Mouse (Mus musculus): Measurements from ENCODE around the gene Spic. TPM values are rescaled to one million over a fixed set of nuclear protein-coding genes. Genes with fewer than 3 reads are reported as not detected.

Gene Spic
- polyA plus RNA-seq (2015; fragmentation: Nextera tagmentation; extraction: Ambion mirVana): 0.33 and 0.44 TPM in 2 replicates

GRCm38 (mm10) chr10:88684925-88685324 is at the start of gene Spic:
Gene Spic (minus strand): TSS chr10:88685015.
- 61% methylated on average over 5 of the region's 5 CpGs for WGBS
- H3K9ac ChIP-seq (replicated peaks; ENCODE audit: low read depth): no peak within 1 kb of the TSS
- no peak for ATAC-seq

DNA sequence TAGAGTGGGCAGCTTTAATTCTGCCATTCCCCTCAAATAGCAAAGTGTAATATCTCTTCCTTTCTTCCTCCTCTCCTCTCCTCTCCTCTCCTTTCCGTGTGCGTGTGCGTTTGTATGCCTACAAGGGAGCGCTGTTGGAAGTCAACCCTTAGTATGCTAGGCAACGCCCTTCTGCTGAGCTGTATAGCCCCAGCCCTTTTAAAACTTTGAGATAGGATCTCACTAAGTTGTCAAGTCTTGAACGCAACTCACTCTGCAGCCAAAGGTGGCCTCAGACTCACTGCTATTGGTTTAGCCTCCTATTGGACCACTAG is 47.5 kb upstream of the Spic start:
- H3K36me3 ChIP-seq (ENCODE audit: insufficient read depth, low read length): no peaks in the 10 kb centered on the region
- WGBS: 4% methylated on average over 6 of the region's 6 CpGs
- H3K4me2 ChIP-seq (replicated peaks; ENCODE audit: low read depth, low read length): peak overlapping the region; percentile 69
- TF ChIP-seq CTCF (IDR thresholded peaks at IDR 0.05) (no peak), EP300 (IDR thresholded peaks at IDR 0.05) (no peak)
- DNase-seq (ENCODE audit: low spot score): peak; percentile 17
- H3K9ac ChIP-seq (replicated peaks; ENCODE audit: low read depth): peak overlapping the region; percentile 93
- ATAC-seq: no peak
- no peaks in the 10 kb centered on the region for H3K9me3 ChIP-seq (ENCODE audit: low read length)
- peaks cover 3% of the 10 kb centered on the region; the same call in 1 of the 2 replicates for H3K4me1 ChIP-seq (ENCODE audit: insufficient read depth, low read depth, low read length)
- H3K27ac ChIP-seq (ENCODE audit: low read length): no peak overlapping the region; the same call in 1 of the 2 replicates
- peak overlapping the region; percentile 93 for H3K4me3 ChIP-seq (ENCODE audit: low read depth, low read length)
- H3K27me3 ChIP-seq (replicated peaks; ENCODE audit: insufficient read depth, low read length): no peaks in the 10 kb centered on the region

More at GRCm38 (mm10) chr10:88684925-88685324, at the start of gene Spic:
- Histone ChIP-seq H3K4me2 (replicated peaks; ENCODE audit: low read depth, low read length) (no peak within 1 kb of the TSS), H3K9me3 (ENCODE audit: low read length) (no peaks in the 10 kb centered on the region), H3K4me1 (ENCODE audit: insufficient read depth, low read depth, low read length) (no peaks in the 10 kb centered on the region), H3K36me3 (ENCODE audit: insufficient read depth, low read length) (no peaks in the 10 kb centered on the region), H3K4me3 (ENCODE audit: low read depth, low read length) (no peak within 1 kb of the TSS), H3K27me3 (replicated peaks; ENCODE audit: insufficient read depth, low read length) (no peaks in the 10 kb centered on the region), H3K27ac (ENCODE audit: low read length) (no peak within 1 kb of the TSS)
- TF ChIP-seq EP300 (IDR thresholded peaks at IDR 0.05) (no peak), CTCF (IDR thresholded peaks at IDR 0.05) (no peak)
- no peak for DNase-seq (ENCODE audit: low spot score)

GRCm38 (mm10) chr10:88731496-88732308 is 46.9 kb upstream of the Spic start:
- 1% methylated on average over 59 of the region's 61 CpGs for WGBS
- peak; percentile 35 for DNase-seq (ENCODE audit: low spot score)
- TF ChIP-seq EP300 (IDR thresholded peaks at IDR 0.05): no peak
- TF ChIP-seq CTCF (IDR thresholded peaks at IDR 0.05): no peak; the same call in 1 of the 2 replicates

GRCm38 (mm10) chr10:88730571-88731495 is 46.0 kb upstream of the Spic start, which contains the start of gene Arl1:
Gene Arl1 (plus strand): TSS chr10:88730858.
- TF ChIP-seq EP300 (IDR thresholded peaks at IDR 0.05) (peak; percentile 74), CTCF (IDR thresholded peaks at IDR 0.05) (peak; percentile 34)
- H3K27me3 ChIP-seq (replicated peaks; ENCODE audit: insufficient read depth, low read length): no peaks in the 10 kb centered on the region
- peak within 1 kb of the TSS; percentile 89 for H3K27ac ChIP-seq (ENCODE audit: low read length)
- H3K4me1 ChIP-seq (ENCODE audit: insufficient read depth, low read depth, low read length): peaks cover 3% of the 10 kb centered on the region; the same call in 1 of the 2 replicates
- no peaks in the 10 kb centered on the region for H3K36me3 ChIP-seq (ENCODE audit: insufficient read depth, low read length)
- H3K9ac ChIP-seq (replicated peaks; ENCODE audit: low read depth): peak within 1 kb of the TSS; percentile 93
- WGBS: under 1% methylated on average over 63 of the region's 65 CpGs
- H3K4me3 ChIP-seq (ENCODE audit: low read depth, low read length): peak within 1 kb of the TSS; percentile 93
- ATAC-seq: peak; percentile 97
- DNase-seq (ENCODE audit: low spot score): peak; percentile 96
- H3K9me3 ChIP-seq (ENCODE audit: low read length): no peaks in the 10 kb centered on the region
- H3K4me2 ChIP-seq (replicated peaks; ENCODE audit: low read depth, low read length): peak within 1 kb of the TSS; percentile 69

More at GRCm38 (mm10) chr10:88731496-88732308, 46.9 kb upstream of the Spic start:
- peak overlapping the region; percentile 69 for H3K4me2 ChIP-seq (replicated peaks; ENCODE audit: low read depth, low read length)
- H3K9ac ChIP-seq (replicated peaks; ENCODE audit: low read depth): peak overlapping the region; percentile 93
- peak; percentile 34 for ATAC-seq
- no peaks in the 10 kb centered on the region for H3K9me3 ChIP-seq (ENCODE audit: low read length)
- H3K27me3 ChIP-seq (replicated peaks; ENCODE audit: insufficient read depth, low read length): no peaks in the 10 kb centered on the region
- H3K36me3 ChIP-seq (ENCODE audit: insufficient read depth, low read length): no peaks in the 10 kb centered on the region
- peaks cover 3% of the 10 kb centered on the region; the same call in 1 of the 2 replicates for H3K4me1 ChIP-seq (ENCODE audit: insufficient read depth, low read depth, low read length)
- H3K27ac ChIP-seq (ENCODE audit: low read length): peak overlapping the region; percentile 89
- peak overlapping the region; percentile 93 for H3K4me3 ChIP-seq (ENCODE audit: low read depth, low read length)

GRCm38 (mm10) chr10:88728166-88728565 is 43.4 kb upstream of the Spic start:
- Histone ChIP-seq H3K4me1 (ENCODE audit: insufficient read depth, low read depth, low read length) (peaks cover 3% of the 10 kb centered on the region; the same call in 1 of the 2 replicates), H3K9me3 (ENCODE audit: low read length) (no peaks in the 10 kb centered on the region), H3K36me3 (ENCODE audit: insufficient read depth, low read length) (no peaks in the 10 kb centered on the region), H3K9ac (replicated peaks; ENCODE audit: low read depth) (no peak overlapping the region), H3K4me2 (replicated peaks; ENCODE audit: low read depth, low read length) (no peak overlapping the region), H3K4me3 (ENCODE audit: low read depth, low read length) (no peak overlapping the region), H3K27me3 (replicated peaks; ENCODE audit: insufficient read depth, low read length) (no peaks in the 10 kb centered on the region), H3K27ac (ENCODE audit: low read length) (no peak overlapping the region)
- DNase-seq (ENCODE audit: low spot score) (no peak), ATAC-seq (no peak)
- 69% methylated on average over 8 of the region's 8 CpGs for WGBS
- TF ChIP-seq EP300 (IDR thresholded peaks at IDR 0.05) (no peak), CTCF (IDR thresholded peaks at IDR 0.05) (no peak)

GRCm38 (mm10) chr10:88727128-88727527 is 42.3 kb upstream of the Spic start:
- WGBS: 38% methylated on average over 1 of the region's 1 CpGs
- Histone ChIP-seq H3K27ac (ENCODE audit: low read length) (no peak overlapping the region), H3K27me3 (replicated peaks; ENCODE audit: insufficient read depth, low read length) (no peaks in the 10 kb centered on the region), H3K4me2 (replicated peaks; ENCODE audit: low read depth, low read length) (no peak overlapping the region), H3K9me3 (ENCODE audit: low read length) (no peaks in the 10 kb centered on the region), H3K4me3 (ENCODE audit: low read depth, low read length) (no peak overlapping the region), H3K36me3 (ENCODE audit: insufficient read depth, low read length) (no peaks in the 10 kb centered on the region), H3K4me1 (ENCODE audit: insufficient read depth, low read depth, low read length) (peaks cover 3% of the 10 kb centered on the region; the same call in 1 of the 2 replicates), H3K9ac (replicated peaks; ENCODE audit: low read depth) (no peak overlapping the region)
- TF ChIP-seq EP300 (IDR thresholded peaks at IDR 0.05) (no peak), CTCF (IDR thresholded peaks at IDR 0.05) (peak; percentile 77)
- no peak for ATAC-seq
- DNase-seq (ENCODE audit: low spot score): peak; percentile 80

Measured in lung, postnatal 0 days (tissue).